Mouse (Mus musculus) stomach, postnatal 0 days (tissue): ENCODE data around the gene Shc2.

ENCODE experiments used
- CTCF ChIP-seq: IDR thresholded peaks from 2 replicates; pipeline ENCODE4 v1.5.1; 2016; ENCODE audit warnings: antibody characterized with exemption, low read depth, mild to moderate bottlenecking, moderate library complexity
- EP300 ChIP-seq: optimal IDR thresholded peaks from 2 replicates; pipeline ENCODE3; 2016; ENCODE audit warnings: antibody characterized with exemption

- TF ChIP-seq CTCF (no peak), EP300 (no peak)
These were observed 52.0 kb downstream of the Shc2 start for GRCm38 (mm10) chr10:79585723-79586122.
